Mouse (Mus musculus) intestine, postnatal 0 days (tissue): ENCODE results near the gene Gpc3. TPM values are rescaled to one million over a fixed set of nuclear protein-coding genes. Genes with fewer than 3 reads are reported as not detected.
A peak's percentile ranks its signal among the peaks of the same experiment; 100 is the strongest.

Experiments
- ATAC-seq: fragments of 200-750 bp; cut with Nextera tagmentation; 2 replicates; pipeline ENCODE4 v1.8.0; 2017; ENCODE audit warnings: mild to moderate bottlenecking, moderate TSS enrichment, moderate library complexity
- H3K27ac ChIP-seq: fragments of 300-500 bp; sonication (generic); 2 replicates; pipeline ENCODE4 v1.5.1; 2014; ENCODE audit warnings: mild to moderate bottlenecking, low read depth, low read length, moderate library complexity
- H3K27me3 ChIP-seq: fragments of 300-500 bp; sonication (generic); replicated peaks from 2 replicates; pipeline ENCODE4 v1.6.1; 2014; ENCODE audit warnings: low read length, mixed read lengths; ENCODE audit not compliant: control insufficient read depth, insufficient read depth
- H3K36me3 ChIP-seq: fragments of 300-500 bp; sonication (generic); 2 replicates; pipeline ENCODE4 v1.6.1; 2014; ENCODE audit warnings: mild to moderate bottlenecking, moderate library complexity; ENCODE audit not compliant: control insufficient read depth, insufficient read depth
- H3K4me1 ChIP-seq: fragments of 300-500 bp; sonication (generic); replicated peaks from 2 replicates; pipeline ENCODE4 v1.6.1; 2014; ENCODE audit warnings: antibody characterized with exemption, low read length, mixed read lengths; ENCODE audit not compliant: control insufficient read depth, insufficient read depth
- H3K4me2 ChIP-seq: fragments of 300-500 bp; sonication (generic); replicated peaks from 2 replicates; pipeline ENCODE4 v1.6.1; 2014; ENCODE audit warnings: low read depth, mild to moderate bottlenecking, moderate library complexity
- H3K4me3 ChIP-seq: fragments of 300-500 bp; sonication (generic); 2 replicates; pipeline ENCODE4 v1.5.1; 2014; ENCODE audit warnings: low read depth, low read length
- H3K9ac ChIP-seq: fragments of 300-500 bp; sonication (generic); 2 replicates; pipeline ENCODE4 v1.6.1; 2014; ENCODE audit warnings: mild to moderate bottlenecking, low read depth, low read length
- H3K9me3 ChIP-seq: fragments of 300-500 bp; sonication (generic); 2 replicates; pipeline ENCODE4 v1.6.1; 2016; ENCODE audit warnings: mixed run types; ENCODE audit not compliant: control insufficient read depth
- CTCF ChIP-seq: sonication (generic); IDR thresholded peaks from 2 replicates; pipeline ENCODE4 v1.5.1; 2016; ENCODE audit warnings: low read depth, mild to moderate bottlenecking, control low read depth, antibody characterized with exemption, moderate library complexity
- WGBS: fragments of 180-500 bp; shearing (Covaris S2); extraction: QIAGEN DNeasy Blood & Tissue Kit; methylation state at CpG from one replicate; pipeline ENCODE4 v1.1.7; 2014; 5-methylcytosine and 5-hydroxymethylcytosine counted together
- polyA plus RNA-seq: library from polyadenylated mRNA; unstranded; fragments of >200 nt; fragmentation: Nextera tagmentation; extraction: Ambion mirVana; gene quantifications from 2 replicates; pipeline ENCODE4 v1.2.1, GENCODE M21; 2015

Gene Gpc3
- polyA plus RNA-seq, 1 experiment from 2014 or later: 240 TPM

DNA sequence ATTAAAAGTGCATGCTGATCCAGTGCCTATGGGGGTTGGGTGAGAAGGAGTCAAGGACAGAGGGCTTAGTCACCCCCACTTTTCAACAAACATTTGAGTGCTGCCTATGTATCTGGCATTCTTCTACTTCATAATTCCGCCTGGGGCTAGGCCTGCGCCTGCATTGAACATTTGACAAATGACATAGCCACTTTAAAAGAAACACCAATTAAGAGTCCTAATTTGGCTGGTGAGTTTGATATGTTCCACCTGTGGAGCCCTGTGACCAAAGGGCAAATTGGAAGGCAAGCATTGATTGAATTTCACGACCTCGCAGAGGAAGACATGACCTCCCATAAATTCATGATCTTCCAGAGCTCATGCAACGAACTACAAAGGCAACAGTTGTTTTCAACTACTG, 2.4 kb upstream of the Gpc3 start:
- Histone ChIP-seq H3K4me2 (no peak overlapping the region), H3K27ac (no peak overlapping the region), H3K27me3 (no peaks in the 10 kb centered on the region), H3K9me3 (no peaks in the 10 kb centered on the region), H3K36me3 (no peaks in the 10 kb centered on the region), H3K4me3 (no peak overlapping the region), H3K4me1 (no peaks in the 10 kb centered on the region), H3K9ac (no peak overlapping the region)
- WGBS: 66% methylated on average over 5 of the region's 5 CpGs
- ATAC-seq: no peak
- no peak for TF ChIP-seq CTCF

DNA sequence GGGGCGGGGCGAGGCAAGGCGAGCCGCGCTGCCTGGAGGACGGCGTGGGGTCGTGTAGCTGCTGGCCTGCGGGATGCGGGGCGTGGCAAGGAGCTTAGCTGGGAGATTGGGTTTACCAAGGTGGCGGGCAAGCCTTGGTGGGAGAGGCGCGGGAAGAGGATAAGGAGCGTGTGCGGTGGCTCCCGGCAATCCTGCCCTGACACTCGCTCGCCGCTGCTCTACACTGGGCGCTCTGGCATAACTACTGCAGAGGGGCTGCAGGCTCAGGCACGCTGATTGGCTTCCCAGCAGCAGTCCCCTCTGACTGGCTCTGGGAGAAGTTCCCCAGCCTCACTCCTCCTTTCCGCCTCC, 256 bp upstream of the Gpc3 start:
- peak; percentile 84 for ATAC-seq
- Histone ChIP-seq H3K4me1 (no peaks in the 10 kb centered on the region), H3K27ac (0 out of 2 replicates have a peak overlapping the region, but pooled peaks have one; percentile 50), H3K4me2 (peak overlapping the region; percentile 72), H3K36me3 (no peaks in the 10 kb centered on the region), H3K27me3 (no peaks in the 10 kb centered on the region), H3K9ac (0 out of 2 replicates have a peak overlapping the region, but pooled peaks have one; percentile 11), H3K9me3 (no peaks in the 10 kb centered on the region), H3K4me3 (peak overlapping the region; percentile 43)
- TF ChIP-seq CTCF: peak; percentile 48
- 20% methylated on average over 21 of the region's 23 CpGs for WGBS

DNA sequence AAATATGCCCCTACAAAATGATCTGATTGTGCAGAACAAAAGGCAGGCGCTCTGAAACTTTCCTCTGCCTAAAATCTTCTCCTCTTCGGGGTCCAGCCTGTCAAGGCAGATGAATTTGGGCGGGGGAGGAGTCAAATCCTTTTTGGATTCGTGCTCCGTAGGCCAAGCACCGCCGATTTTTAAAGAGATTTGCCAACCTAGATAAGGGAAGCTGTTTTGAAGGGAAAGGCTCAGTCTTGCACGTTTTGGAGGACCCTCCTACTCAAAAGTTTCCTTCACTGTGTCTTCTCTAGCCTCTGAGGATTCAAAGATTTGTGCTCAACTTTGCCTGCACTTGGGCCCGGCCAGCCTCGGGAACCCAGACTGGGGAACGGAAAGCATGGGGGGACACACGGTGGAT, 944 bp downstream of the Gpc3 start:
- no peak for TF ChIP-seq CTCF
- no peaks in the 10 kb centered on the region for H3K27me3 ChIP-seq
- 22% methylated on average over 12 of the region's 12 CpGs for WGBS

DNA sequence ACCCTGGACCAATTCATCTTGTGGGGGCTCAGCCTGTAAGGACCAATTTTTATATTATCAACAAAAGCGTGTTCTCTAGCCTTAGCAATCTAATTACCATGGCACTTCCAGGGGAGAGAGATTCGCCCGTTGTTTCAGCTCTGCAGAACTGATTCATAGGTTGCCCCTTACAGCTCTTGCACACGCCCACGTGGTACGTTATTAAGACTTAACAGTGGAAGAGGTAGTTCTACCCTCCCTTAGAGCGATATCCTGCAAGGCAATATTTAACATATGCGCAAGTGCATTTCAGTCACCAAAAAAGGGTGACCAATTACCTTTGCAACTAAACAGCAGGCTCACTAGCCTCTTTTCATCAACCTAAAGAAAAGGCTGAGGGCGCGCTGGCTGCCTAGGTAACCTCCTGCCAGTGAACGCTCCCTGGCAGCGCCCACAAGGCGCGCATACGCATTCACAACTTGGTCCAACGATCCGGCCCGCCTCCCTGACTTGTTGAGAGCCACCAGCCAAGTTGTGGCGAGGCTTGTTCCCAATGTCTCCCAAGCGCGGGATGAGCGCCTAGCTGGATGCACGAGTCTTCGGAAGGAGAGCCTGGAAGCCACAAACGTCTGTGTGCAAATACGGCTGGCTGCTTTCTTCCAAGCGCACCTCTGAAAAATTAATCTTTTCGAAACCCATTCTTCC, 1.6 kb downstream of the Gpc3 start:
- no peaks in the 10 kb centered on the region for H3K4me1 ChIP-seq
- no peaks in the 10 kb centered on the region for H3K36me3 ChIP-seq
- H3K27ac ChIP-seq: no peak overlapping the region
- no peak overlapping the region for H3K9ac ChIP-seq
- 28% methylated on average over 28 of the region's 28 CpGs for WGBS
- no peaks in the 10 kb centered on the region for H3K27me3 ChIP-seq
- ATAC-seq: no peak
- H3K9me3 ChIP-seq: no peaks in the 10 kb centered on the region
- TF ChIP-seq CTCF: 0 out of 2 replicates have a peak, but pooled peaks have one; percentile 3
- peak overlapping the region; percentile 72 for H3K4me2 ChIP-seq
- peak overlapping the region; percentile 43 for H3K4me3 ChIP-seq

More for the DNA sequence above, 944 bp downstream of the Gpc3 start:
- Histone ChIP-seq H3K4me3 (peak overlapping the region; percentile 43), H3K36me3 (no peaks in the 10 kb centered on the region), H3K27ac (no peak overlapping the region), H3K9me3 (no peaks in the 10 kb centered on the region), H3K4me1 (no peaks in the 10 kb centered on the region), H3K4me2 (peak overlapping the region; percentile 72), H3K9ac (0 out of 2 replicates have a peak overlapping the region, but pooled peaks have one; percentile 22)
- no peak for ATAC-seq

DNA sequence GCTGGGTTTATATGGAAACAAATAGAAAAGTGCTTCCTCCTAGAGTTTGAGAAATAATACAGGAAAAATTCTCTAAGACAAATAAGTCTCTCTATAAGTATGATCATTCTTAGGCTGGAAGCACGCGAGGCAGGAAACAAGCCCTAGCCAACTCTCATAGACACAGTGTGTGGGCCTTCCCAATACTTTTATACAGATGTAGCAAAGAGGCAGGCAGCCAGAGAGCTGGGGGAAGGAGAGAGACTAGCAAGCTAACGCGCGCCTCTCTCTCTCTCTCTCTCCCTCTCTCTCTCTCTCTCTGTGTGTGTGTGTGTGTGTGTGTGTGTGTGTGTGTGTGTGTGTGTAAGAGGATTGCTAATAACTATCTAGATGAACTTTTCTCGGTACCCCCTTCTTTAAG, 2.2 kb downstream of the Gpc3 start:
- Histone ChIP-seq H3K27me3 (no peaks in the 10 kb centered on the region), H3K9ac (no peak overlapping the region), H3K4me2 (peak overlapping the region; percentile 72), H3K4me1 (no peaks in the 10 kb centered on the region), H3K27ac (no peak overlapping the region), H3K4me3 (peak overlapping the region; percentile 43), H3K9me3 (no peaks in the 10 kb centered on the region), H3K36me3 (no peaks in the 10 kb centered on the region)
- WGBS: 36% methylated on average over 6 of the region's 6 CpGs
- TF ChIP-seq CTCF: no peak
- no peak for ATAC-seq

DNA sequence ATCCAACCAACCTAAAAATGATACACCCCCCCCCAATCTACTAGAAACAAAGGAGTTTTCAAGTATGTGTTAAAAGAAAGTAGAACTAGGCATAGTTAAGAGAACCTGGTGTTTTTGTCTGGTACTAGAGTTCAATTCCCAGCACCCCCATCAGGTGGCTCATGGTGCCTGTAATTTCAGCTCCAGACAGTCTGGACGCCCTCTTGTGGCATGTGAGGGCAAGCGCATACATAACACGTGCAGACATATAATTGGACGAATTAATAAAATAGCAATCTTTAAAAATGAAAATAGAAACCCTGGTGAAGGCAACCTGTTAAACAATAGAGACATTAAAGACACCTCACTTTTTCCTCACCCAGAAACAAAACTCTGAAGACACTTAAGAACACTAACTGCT, 10.6 kb downstream of the Gpc3 start:
- Histone ChIP-seq H3K4me1 (no peaks in the 10 kb centered on the region), H3K36me3 (no peaks in the 10 kb centered on the region), H3K27ac (no peak overlapping the region), H3K4me2 (no peak overlapping the region), H3K9me3 (no peaks in the 10 kb centered on the region), H3K27me3 (no peaks in the 10 kb centered on the region), H3K9ac (no peak overlapping the region), H3K4me3 (no peak overlapping the region)
- 81% methylated on average over 4 of the region's 4 CpGs for WGBS
- no peak for ATAC-seq
- peak; percentile 44 for TF ChIP-seq CTCF
